ENCODE assay signal across 8 mouse cellular contexts in genomic region chr2:59599338-59600111, GRCm38 (mm10). TPM values are rescaled to one million over a fixed set of nuclear protein-coding genes. Genes with fewer than 3 reads are reported as not detected.
A peak's percentile ranks its signal among the peaks of the same experiment; 100 is the strongest.
DNase-seq lines count a peak whose midpoint lies in the region; ATAC-seq and TF ChIP-seq lines count a peak whose summit lies in the region.

No protein-coding gene starts in this region.

- peaks cover 6% of the 10 kb centered on the region for H3K4me1 ChIP-seq in ES-Bruce4 (ENCODE audit: control insufficient read depth, insufficient read depth, low read length)
- H3K4me1 ChIP-seq in forebrain, embryonic 16.5 days (replicated peaks; ENCODE audit: control insufficient read depth, insufficient read depth, low read length) = peaks cover 6% of the 10 kb centered on the region
- H3K4me1 ChIP-seq in kidney, embryonic 16.5 days (ENCODE audit: insufficient read depth, low read length) = peaks cover 28% of the 10 kb centered on the region
- no peaks in the 10 kb centered on the region for H3K4me1 ChIP-seq in midbrain, postnatal 0 days (ENCODE audit: insufficient read depth, low read length)

- no peak for TF ChIP-seq EP300 in ES-Bruce4 (IDR thresholded peaks at IDR 0.05; ENCODE audit: insufficient read depth, low read depth, low read length)

- no peaks in the 10 kb centered on the region for H3K27me3 ChIP-seq in ES-Bruce4 (ENCODE audit: control insufficient read depth, insufficient read depth, low read length, poor library complexity, severe bottlenecking)
- no peaks in the 10 kb centered on the region for H3K27me3 ChIP-seq in forebrain, embryonic 16.5 days (replicated peaks; ENCODE audit: control insufficient read depth, insufficient read depth, low read length)
- no peaks in the 10 kb centered on the region for H3K27me3 ChIP-seq in kidney, embryonic 16.5 days (ENCODE audit: insufficient read depth, low read length)
- H3K27me3 ChIP-seq in midbrain, postnatal 0 days (ENCODE audit: insufficient read depth, low read length) = no peaks in the 10 kb centered on the region

- no peak for TF ChIP-seq POLR2A in ES-Bruce4 (IDR thresholded peaks at IDR 0.05; ENCODE audit: insufficient read depth, low read length)

- H3K36me3 ChIP-seq in ES-Bruce4 (ENCODE audit: control insufficient read depth, insufficient read depth, low read length, poor library complexity, severe bottlenecking) = no peaks in the 10 kb centered on the region
- H3K36me3 ChIP-seq in forebrain, embryonic 16.5 days (ENCODE audit: control insufficient read depth, insufficient read depth) = no peaks in the 10 kb centered on the region
- H3K36me3 ChIP-seq in kidney, embryonic 16.5 days (ENCODE audit: insufficient read depth, low read length) = no peaks in the 10 kb centered on the region
- H3K36me3 ChIP-seq in midbrain, postnatal 0 days (ENCODE audit: insufficient read depth, low read length) = no peaks in the 10 kb centered on the region

- H3K4me2 ChIP-seq in forebrain, embryonic 16.5 days (ENCODE audit: low read length) = no peak overlapping the region
- H3K4me2 ChIP-seq in kidney, embryonic 16.5 days (replicated peaks; ENCODE audit: low read depth, low read length) = peak overlapping the region; percentile 32
- H3K4me2 ChIP-seq in midbrain, postnatal 0 days (ENCODE audit: low read depth, low read length, poor library complexity, severe bottlenecking) = no peak overlapping the region

- H3K9me3 ChIP-seq in ES-Bruce4 (replicated peaks; ENCODE audit: control insufficient read depth, insufficient read depth, low read length, poor library complexity, severe bottlenecking) = no peaks in the 10 kb centered on the region
- H3K9me3 ChIP-seq in forebrain, embryonic 16.5 days (ENCODE audit: control insufficient read depth, low read length) = no peaks in the 10 kb centered on the region
- H3K9me3 ChIP-seq in kidney, embryonic 16.5 days (ENCODE audit: low read length) = no peaks in the 10 kb centered on the region
- no peaks in the 10 kb centered on the region for H3K9me3 ChIP-seq in midbrain, postnatal 0 days (ENCODE audit: low read length)

- no peak overlapping the region for H3K4me3 ChIP-seq in ES-Bruce4 (ENCODE audit: low read depth, low read length)
- no peak overlapping the region for H3K4me3 ChIP-seq in forebrain, embryonic 16.5 days (replicated peaks; ENCODE audit: low read length)
- H3K4me3 ChIP-seq in kidney, embryonic 16.5 days (ENCODE audit: low read length) = no peak overlapping the region
- H3K4me3 ChIP-seq in midbrain, postnatal 0 days (ENCODE audit: low read depth, low read length) = no peak overlapping the region

- peak overlapping the region; percentile 49; the same call in 1 of the 2 replicates for H3K27ac ChIP-seq in ES-Bruce4 (ENCODE audit: insufficient read depth, low read length)
- no peak overlapping the region; the same call in 1 of the 2 replicates for H3K27ac ChIP-seq in forebrain, embryonic 16.5 days (ENCODE audit: low read length)
- H3K27ac ChIP-seq in kidney, embryonic 16.5 days (ENCODE audit: low read length) = peak overlapping the region; percentile 62
- no peak overlapping the region for H3K27ac ChIP-seq in midbrain, postnatal 0 days (ENCODE audit: low read depth, low read length)

- no peak for TF ChIP-seq CTCF in ES-Bruce4 (IDR thresholded peaks at IDR 0.05; ENCODE audit: low read depth, low read length)
- TF ChIP-seq CTCF in midbrain, postnatal 0 days (IDR thresholded peaks at IDR 0.05) = no peak

- WGBS in forebrain, embryonic 16.5 days = 15% methylated on average over 7 of the region's 7 CpGs
- WGBS in kidney, embryonic 16.5 days = 0% methylated on average over 7 of the region's 7 CpGs
- WGBS in midbrain, postnatal 0 days = 32% methylated on average over 6 of the region's 7 CpGs

- ATAC-seq in forebrain, embryonic 16.5 days = peak; percentile 35
- ATAC-seq in kidney, embryonic 16.5 days (ENCODE audit: low FRiP score, low TSS enrichment) = peak; percentile 87
- no peak for ATAC-seq in midbrain, postnatal 0 days (ENCODE audit: low FRiP score)

- no peak overlapping the region for H3K9ac ChIP-seq in ES-Bruce4 (ENCODE audit: low read depth, poor library complexity, severe bottlenecking)
- H3K9ac ChIP-seq in forebrain, embryonic 16.5 days (replicated peaks; ENCODE audit: low read depth, low read length) = no peak overlapping the region
- peak overlapping the region; percentile 36; the same call in 1 of the 2 replicates for H3K9ac ChIP-seq in kidney, embryonic 16.5 days (replicated peaks; ENCODE audit: low read length)
- H3K9ac ChIP-seq in midbrain, postnatal 0 days (replicated peaks; ENCODE audit: low read length, poor library complexity, severe bottlenecking) = no peak overlapping the region

- DNase-seq in cerebellum, postnatal 10 days = peak; percentile 62 to 63
- DNase-seq in cerebellum, postnatal 36 days = no peak
- DNase-seq in midbrain, postnatal 0 days (ENCODE audit: low spot score) = peak; percentile 16
- no peak for DNase-seq in spleen, postnatal 14 days (ENCODE audit: low spot score in 2 of 2)
- no peak for DNase-seq in spleen, adult 18-20 months

RNA-seq across cellular contexts. Expression of gene Tanc1, which starts 12.3 kb away (rescaled TPM):
- 55.2 and 62.4 TPM in 2 replicates for polyA plus RNA-seq in ES-Bruce4 (2011; ENCODE audit: insufficient read depth, insufficient read length, low read depth, missing spikeins)
- 8.7 and 10.7 TPM in 2 replicates for polyA plus RNA-seq in forebrain, embryonic 16.5 days (2015; fragmentation: Nextera tagmentation; extraction: Ambion mirVana)
- 52.3 and 64.2 TPM in 2 replicates for polyA plus RNA-seq in kidney, embryonic 16.5 days (2015; fragmentation: Nextera tagmentation; extraction: Ambion mirVana)
- total RNA-seq in midbrain, postnatal 0 days (2014; rRNA removed) = 7.3 and 8.0 TPM in 2 replicates
- polyA plus RNA-seq in midbrain, postnatal 0 days (2015; fragmentation: Nextera tagmentation; extraction: Ambion mirVana) = 2.3 and 2.7 TPM in 2 replicates

Comparison
In these comparisons a context has a peak if more than half of its experiments do, and no peak if none do; other contexts are left out.
1. DNase-seq: peak in cerebellum, postnatal 10 days (2 of 2) and midbrain, postnatal 0 days (single experiment); none in cerebellum, postnatal 36 days (0 of 2), spleen, postnatal 14 days (0 of 2) and spleen, adult 18-20 months (0 of 2).
2. H3K27ac ChIP-seq: peak in ES-Bruce4 (single experiment) and kidney, embryonic 16.5 days (single experiment); none in forebrain, embryonic 16.5 days (single experiment) and midbrain, postnatal 0 days (single experiment).